Mouse (Mus musculus) liver, embryonic 13.5 days (tissue): Measurements from ENCODE around the gene Snx15. TPM values are rescaled to one million over a fixed set of nuclear protein-coding genes. Genes with fewer than 3 reads are reported as not detected.

Source experiments
- ATAC-seq: fragments of 200-750 bp; cut with Nextera tagmentation; 2 replicates; pipeline ENCODE4 v1.8.0; 2017; ENCODE audit warnings: low read depth, mild to moderate bottlenecking, moderate number of reproducible peaks, moderate library complexity
- DNase-seq: peaks from one replicate; pipeline ENCODE4 v3.0.0; 2022
- H3K27ac ChIP-seq: fragments of 300-500 bp; sonication (generic); 2 replicates; pipeline ENCODE4 v1.5.1; 2015; ENCODE audit warnings: moderate library complexity, mild to moderate bottlenecking, inconsistent platforms
- H3K27me3 ChIP-seq: fragments of 300-500 bp; sonication (generic); 2 replicates; pipeline ENCODE4 v1.6.1; 2015; ENCODE audit warnings: mild to moderate bottlenecking, inconsistent platforms
- H3K36me3 ChIP-seq: fragments of 300-500 bp; sonication (generic); 2 replicates; pipeline ENCODE4 v1.6.1; 2015; ENCODE audit warnings: mild to moderate bottlenecking, inconsistent platforms
- H3K4me1 ChIP-seq: fragments of 300-500 bp; sonication (generic); replicated peaks from 2 replicates; pipeline ENCODE4 v1.6.1; 2015; ENCODE audit warnings: inconsistent platforms
- H3K4me2 ChIP-seq: fragments of 300-500 bp; sonication (generic); 2 replicates; pipeline ENCODE4 v1.6.1; 2015; ENCODE audit warnings: inconsistent platforms, mild to moderate bottlenecking, moderate library complexity
- H3K4me3 ChIP-seq: fragments of 300-500 bp; sonication (generic); replicated peaks from 2 replicates; pipeline ENCODE4 v1.5.1; 2015; ENCODE audit warnings: mild to moderate bottlenecking, inconsistent platforms
- H3K9ac ChIP-seq: fragments of 300-500 bp; sonication (generic); 2 replicates; pipeline ENCODE4 v1.6.1; 2015; ENCODE audit warnings: mild to moderate bottlenecking, inconsistent platforms
- H3K9me3 ChIP-seq: fragments of 300-500 bp; sonication (generic); replicated peaks from 2 replicates; pipeline ENCODE4 v1.6.1; 2016; ENCODE audit warnings: inconsistent platforms
- WGBS: fragments of 180-500 bp; shearing (Covaris S2); methylation state at CpG from one replicate; pipeline ENCODE4 v1.1.7; 2015; ENCODE audit not compliant: insufficient replicate concordance; 5-methylcytosine and 5-hydroxymethylcytosine counted together
- polyA plus RNA-seq: library from polyadenylated mRNA; unstranded; fragments of >200 nt; fragmentation: Nextera tagmentation; extraction: Ambion mirVana; gene quantifications from 2 replicates; pipeline ENCODE4 v1.2.1, GENCODE M21; 2015

Gene Snx15
- polyA plus RNA-seq, 1 experiment from 2014 or later, result 46.5 TPM

- Histone ChIP-seq H3K27ac (peak overlapping the region; percentile 56), H3K27me3 (no peaks in the 10 kb centered on the region), H3K4me3 (peak overlapping the region; percentile 88), H3K9ac (peak overlapping the region; percentile 55), H3K36me3 (peaks cover 60% of the 10 kb centered on the region), H3K4me2 (peak overlapping the region; percentile 99), H3K9me3 (no peaks in the 10 kb centered on the region), H3K4me1 (peaks cover 39% of the 10 kb centered on the region)
- ATAC-seq (no peak), DNase-seq (no peak)
- 9% methylated on average over 8 of the region's 8 CpGs for WGBS
Observed at GRCm38 (mm10) chr19:6118677-6119185, 9.4 kb downstream of the Snx15 start.

- Histone ChIP-seq H3K27ac (peak within 1 kb of the TSS; percentile 98), H3K27me3 (no peaks in the 10 kb centered on the region), H3K4me3 (peak within 1 kb of the TSS; percentile 88), H3K4me2 (peak within 1 kb of the TSS; percentile 99), H3K9ac (peak within 1 kb of the TSS; percentile 92), H3K36me3 (peaks cover 55% of the 10 kb centered on the region), H3K4me1 (peaks cover 36% of the 10 kb centered on the region), H3K9me3 (no peaks in the 10 kb centered on the region)
- DNase-seq (peak; percentile 83), ATAC-seq (peak; percentile 82)
- WGBS, result under 1% methylated on average over 77 of the region's 77 CpGs
Observed at GRCm38 (mm10) chr19:6117986-6118676, 10.0 kb downstream of the Snx15 start, which contains the start of gene Sac3d1. TSS of gene Sac3d1 (minus strand) at chr19:6118650.

GRCm38 (mm10) chr19:6117346-6117985, 10.6 kb downstream of the Snx15 start:
- no peak for ATAC-seq
- Histone ChIP-seq H3K4me2 (peak overlapping the region; percentile 99), H3K27ac (peak overlapping the region; percentile 98), H3K4me3 (peak overlapping the region; percentile 88), H3K4me1 (peaks cover 32% of the 10 kb centered on the region), H3K27me3 (no peaks in the 10 kb centered on the region), H3K36me3 (peaks cover 54% of the 10 kb centered on the region), H3K9ac (peak overlapping the region; percentile 92), H3K9me3 (no peaks in the 10 kb centered on the region)
- no peak for DNase-seq
- WGBS, result 1% methylated on average over 32 of the region's 32 CpGs

DNA sequence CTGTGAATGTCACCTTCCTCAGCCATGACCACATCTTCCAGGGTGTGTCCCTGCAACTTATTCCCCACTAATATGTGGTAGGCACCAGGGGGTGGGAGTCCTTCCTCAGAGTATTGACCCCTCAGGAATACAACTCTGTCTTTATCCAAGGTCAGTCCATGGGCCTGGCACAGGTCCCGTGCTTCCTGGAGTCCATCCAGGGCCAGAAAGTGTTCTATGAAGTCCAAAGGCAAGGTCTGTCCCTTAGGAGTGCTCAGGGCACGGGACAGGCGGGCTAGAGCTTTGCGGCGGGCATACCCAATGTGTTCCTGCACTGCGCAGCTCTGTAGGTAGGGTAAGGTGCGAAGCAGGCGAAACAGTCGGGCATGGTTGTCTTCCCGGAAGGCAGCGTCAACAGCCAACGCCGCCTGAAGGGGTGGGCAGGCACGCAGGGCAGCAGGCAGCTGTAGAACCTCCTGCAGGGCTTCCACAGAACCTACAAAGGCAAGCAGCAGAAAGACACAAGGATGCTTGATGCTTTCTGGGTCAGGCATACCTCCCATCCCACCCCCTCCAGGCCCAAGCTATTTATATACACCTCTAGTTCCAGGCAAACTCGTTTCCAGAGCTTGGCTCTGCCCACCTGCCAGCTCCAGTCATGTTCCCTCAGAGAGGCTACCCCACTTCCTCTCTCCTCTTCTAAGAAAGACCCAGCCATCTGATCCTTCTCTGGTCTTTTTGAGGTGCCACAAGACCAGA, 11.8 kb downstream of the Snx15 start:
- Histone ChIP-seq H3K9me3 (no peaks in the 10 kb centered on the region), H3K27me3 (no peaks in the 10 kb centered on the region), H3K36me3 (peaks cover 46% of the 10 kb centered on the region), H3K4me3 (peak overlapping the region; percentile 88), H3K9ac (peak overlapping the region; percentile 92), H3K4me2 (peak overlapping the region; percentile 99), H3K4me1 (peaks cover 32% of the 10 kb centered on the region), H3K27ac (no peak overlapping the region)
- ATAC-seq (no peak), DNase-seq (no peak)
- WGBS, result 85% methylated on average over 15 of the region's 15 CpGs

DNA sequence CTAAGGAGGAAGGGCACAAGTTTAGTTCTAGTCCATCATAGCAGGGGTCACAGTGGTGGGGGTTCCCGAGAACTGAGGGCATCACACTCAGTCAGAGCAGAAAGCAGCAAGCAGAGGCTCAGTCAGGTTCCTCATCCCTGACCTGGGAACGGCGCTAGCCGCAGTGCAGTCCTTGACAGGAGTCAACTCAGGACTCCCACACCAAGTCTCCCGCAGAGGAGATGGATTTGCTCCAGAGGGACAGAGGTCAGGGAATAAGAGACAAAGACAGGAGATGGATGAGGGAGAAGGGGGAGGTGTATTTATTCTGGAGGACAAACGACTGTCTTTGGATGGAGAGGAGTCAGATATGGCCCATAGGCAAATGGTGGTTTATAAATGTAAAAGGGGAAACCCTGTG, 15.0 kb downstream of the Snx15 start:
- no peak overlapping the region for H3K4me2 ChIP-seq
- no peaks in the 10 kb centered on the region for H3K27me3 ChIP-seq
- no peak overlapping the region for H3K27ac ChIP-seq
- ATAC-seq (no peak), DNase-seq (no peak)
- no peak overlapping the region for H3K4me3 ChIP-seq
- peaks cover 27% of the 10 kb centered on the region for H3K36me3 ChIP-seq
- peaks cover 18% of the 10 kb centered on the region for H3K4me1 ChIP-seq
- 57% methylated on average over 6 of the region's 6 CpGs for WGBS
- no peaks in the 10 kb centered on the region for H3K9me3 ChIP-seq
- no peak overlapping the region for H3K9ac ChIP-seq

GRCm38 (mm10) chr19:6105586-6105985, 22.5 kb downstream of the Snx15 start, which contains the start of gene Naaladl1:
TSS of gene Naaladl1 (plus strand) at chr19:6105782.
- Histone ChIP-seq H3K4me3 (no peak within 1 kb of the TSS), H3K4me1 (peaks cover 57% of the 10 kb centered on the region), H3K27ac (peak within 1 kb of the TSS; percentile 15; the same call in 1 of the 2 replicates), H3K4me2 (peak within 1 kb of the TSS; percentile 21; the same call in 1 of the 2 replicates), H3K36me3 (no peaks in the 10 kb centered on the region), H3K9me3 (no peaks in the 10 kb centered on the region), H3K27me3 (no peaks in the 10 kb centered on the region), H3K9ac (no peak within 1 kb of the TSS)
- ATAC-seq (no peak), DNase-seq (no peak)
- 85% methylated on average over 7 of the region's 7 CpGs for WGBS

DNA sequence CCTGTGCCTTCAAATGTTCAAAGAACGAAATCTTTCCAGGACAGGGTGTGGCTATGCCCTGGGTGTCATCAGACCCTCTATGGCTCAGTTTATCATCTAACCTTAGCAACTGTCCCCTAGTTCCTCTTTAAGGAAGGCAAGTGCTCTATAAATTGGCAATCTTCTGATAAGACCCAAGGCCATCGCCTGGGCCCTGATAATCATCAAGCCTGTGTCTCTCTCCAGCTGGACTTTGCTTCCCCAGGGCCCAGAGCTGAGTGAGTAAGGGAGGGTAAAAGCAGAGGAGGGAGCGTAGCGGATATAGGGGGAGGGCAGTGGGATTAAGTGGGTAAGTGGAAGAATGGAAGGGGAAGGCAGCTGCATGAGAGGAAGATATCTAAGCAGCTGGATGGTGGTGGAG, 23.6 kb downstream of the Snx15 start:
- no peak for DNase-seq
- ATAC-seq, result no peak
- H3K27ac ChIP-seq, result peak overlapping the region; percentile 15; the same call in 1 of the 2 replicates
- H3K4me2 ChIP-seq, result no peak overlapping the region
- 36% methylated on average over 4 of the region's 4 CpGs for WGBS
- peaks cover 8% of the 10 kb centered on the region for H3K36me3 ChIP-seq
- peaks cover 63% of the 10 kb centered on the region for H3K4me1 ChIP-seq
- H3K4me3 ChIP-seq, result no peak overlapping the region
- H3K9ac ChIP-seq, result no peak overlapping the region
- H3K9me3 ChIP-seq, result no peaks in the 10 kb centered on the region
- H3K27me3 ChIP-seq, result no peaks in the 10 kb centered on the region

DNA sequence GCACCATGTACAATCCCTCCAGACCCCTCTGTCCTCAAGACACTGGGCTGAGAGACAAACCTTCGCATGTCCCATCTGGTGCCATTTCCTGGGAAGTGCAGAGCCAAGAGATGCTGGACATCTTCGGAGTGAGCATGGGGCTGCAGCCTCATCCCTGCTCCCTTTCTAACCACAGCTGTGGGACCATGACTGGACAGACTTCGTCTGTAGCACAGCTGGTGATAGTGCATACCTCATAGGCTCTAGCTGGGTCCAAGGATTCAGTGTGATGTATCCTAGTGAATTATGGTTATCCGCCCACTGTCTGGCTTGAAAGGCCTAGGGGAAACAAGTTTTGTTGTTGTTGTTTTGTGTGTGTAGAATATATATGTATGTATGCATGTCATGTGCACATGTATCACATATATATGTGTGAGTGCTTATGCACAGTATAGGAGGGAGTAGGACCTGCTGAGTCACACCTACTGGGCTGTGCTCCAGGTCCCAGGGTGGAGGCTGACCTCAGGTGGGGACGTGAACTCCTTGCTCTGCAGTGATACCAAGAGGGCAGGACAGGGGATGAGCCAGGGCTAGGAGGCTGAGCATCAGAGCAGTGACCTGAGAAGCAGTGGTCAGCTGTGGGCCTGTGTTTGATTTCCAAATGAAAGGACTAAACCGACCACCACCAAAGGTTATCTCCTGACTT, 25.8 kb downstream of the Snx15 start:
- ATAC-seq (peak; percentile 93), DNase-seq (peak; percentile 25)
- Histone ChIP-seq H3K4me1 (peaks cover 65% of the 10 kb centered on the region), H3K36me3 (peaks cover 29% of the 10 kb centered on the region), H3K4me2 (no peak overlapping the region), H3K9me3 (no peaks in the 10 kb centered on the region), H3K4me3 (no peak overlapping the region), H3K27me3 (no peaks in the 10 kb centered on the region), H3K27ac (peak overlapping the region; percentile 70), H3K9ac (peak overlapping the region; percentile 29; the same call in 1 of the 2 replicates)
- 60% methylated on average over 6 of the region's 6 CpGs for WGBS

- Histone ChIP-seq H3K4me1 (peaks cover 59% of the 10 kb centered on the region), H3K9ac (no peak overlapping the region), H3K4me2 (no peak overlapping the region), H3K9me3 (no peaks in the 10 kb centered on the region), H3K36me3 (peaks cover 34% of the 10 kb centered on the region), H3K4me3 (no peak overlapping the region), H3K27ac (no peak overlapping the region), H3K27me3 (no peaks in the 10 kb centered on the region)
- 72% methylated on average over 6 of the region's 6 CpGs for WGBS
- ATAC-seq, result no peak
- no peak for DNase-seq
Observed at GRCm38 (mm10) chr19:6101186-6101585, 26.9 kb downstream of the Snx15 start.

DNA sequence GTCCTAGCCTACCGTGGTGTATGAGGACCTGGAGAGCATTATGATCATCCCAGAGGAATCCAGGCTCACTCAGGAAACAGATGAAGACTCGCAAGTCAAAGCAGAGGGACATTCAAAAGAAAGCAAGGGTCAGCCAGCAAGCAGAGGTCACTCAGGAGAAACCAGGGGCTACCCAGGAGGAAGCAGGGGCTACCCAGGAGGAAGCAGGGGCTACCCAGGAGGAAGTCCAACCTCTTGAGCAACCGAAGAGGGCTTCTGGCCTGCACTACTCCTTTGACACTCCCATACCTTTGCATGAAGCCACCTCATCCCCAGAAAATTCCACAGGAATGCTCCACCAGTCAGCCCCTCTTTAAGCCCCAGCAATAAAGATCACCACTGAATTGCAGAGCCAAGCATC, 30.3 kb downstream of the Snx15 start:
- Histone ChIP-seq H3K4me1 (peaks cover 27% of the 10 kb centered on the region), H3K36me3 (peaks cover 68% of the 10 kb centered on the region), H3K4me3 (no peak overlapping the region), H3K27ac (no peak overlapping the region), H3K4me2 (no peak overlapping the region), H3K9ac (no peak overlapping the region), H3K27me3 (no peaks in the 10 kb centered on the region), H3K9me3 (no peaks in the 10 kb centered on the region)
- ATAC-seq (no peak), DNase-seq (no peak)
- 56% methylated on average over 3 of the region's 3 CpGs for WGBS
